Mouse (Mus musculus): ENCODE results near the gene Mchr1. TPM values are rescaled to one million over a fixed set of nuclear protein-coding genes. Genes with fewer than 3 reads are reported as not detected.

Gene Mchr1
- polyA plus RNA-seq, 1 experiment from 2014 or later: 1.3 TPM

GRCm38 (mm10) chr15:81284121-81284734 is 48.9 kb downstream of the Mchr1 start:
- Histone ChIP-seq H3K4me1 (no peaks in the 10 kb centered on the region), H3K9ac (no peak overlapping the region), H3K4me3 (replicated peaks) (no peak overlapping the region), H3K27me3 (replicated peaks) (no peaks in the 10 kb centered on the region), H3K36me3 (no peaks in the 10 kb centered on the region), H3K4me2 (no peak overlapping the region), H3K27ac (no peak overlapping the region), H3K9me3 (no peaks in the 10 kb centered on the region)
- no peak for ATAC-seq (ENCODE audit: insufficient read depth, low FRiP score, low read depth)
- WGBS: 67% methylated on average over 9 of the region's 9 CpGs

Other genes with a start within 250 kb of the Mchr1 start
- gene Mrtfa, start 44.7 kb upstream of the Mchr1 start, polyA plus RNA-seq (2015; fragmentation: Nextera tagmentation; extraction: Ambion mirVana): 23.9 and 28.2 TPM in 2 replicates
- 92.8 and 95.6 TPM in 2 replicates for gene Slc25a17, start 125.3 kb downstream of the Mchr1 start, polyA plus RNA-seq (2015; fragmentation: Nextera tagmentation; extraction: Ambion mirVana)
- gene St13, start 164.6 kb downstream of the Mchr1 start, polyA plus RNA-seq (2015; fragmentation: Nextera tagmentation; extraction: Ambion mirVana): 146 and 152 TPM in 2 replicates
- gene Xpnpep3, start 164.6 kb downstream of the Mchr1 start, polyA plus RNA-seq (2015; fragmentation: Nextera tagmentation; extraction: Ambion mirVana): 9.6 and 11.2 TPM in 2 replicates
- gene Dnajb7, start 172.8 kb downstream of the Mchr1 start, polyA plus RNA-seq (2015; fragmentation: Nextera tagmentation; extraction: Ambion mirVana): 1.8 and 2.1 TPM in 2 replicates
- 451 and 486 TPM in 2 replicates for gene Rbx1, start 230.8 kb downstream of the Mchr1 start, polyA plus RNA-seq (2015; fragmentation: Nextera tagmentation; extraction: Ambion mirVana)

Data from stomach, embryonic 15.5 days (tissue).